Mouse (Mus musculus) G1E (cell line): Measurements from ENCODE around the gene Lrrc25. TPM values are rescaled to one million over a fixed set of nuclear protein-coding genes. Genes with fewer than 3 reads are reported as not detected.

Experiments
- ATAC-seq: 2 replicates; pipeline ENCODE4 v1.8.0; 2016; ENCODE audit warnings: mild to moderate bottlenecking; ENCODE audit not compliant: insufficient number of reproducible peaks, poor library complexity, low FRiP score, severe bottlenecking; ENCODE audit errors: extremely low read depth
- DNase-seq: peaks from one replicate; pipeline ENCODE4 v3.0.0; 2012; ENCODE audit warnings: low spot score
- H3K27me3 ChIP-seq: 2 replicates; pipeline ENCODE4 v1.6.1; 2012; ENCODE audit warnings: mild to moderate bottlenecking, low read length, inconsistent platforms; ENCODE audit not compliant: insufficient read depth
- H3K36me3 ChIP-seq: replicated peaks from 2 replicates; pipeline ENCODE3; 2012; ENCODE audit warnings: mild to moderate bottlenecking, inconsistent platforms
- H3K4me1 ChIP-seq: 2 replicates; pipeline ENCODE4 v1.6.1; 2012; ENCODE audit warnings: low read depth, low read length, inconsistent platforms, mixed read lengths; ENCODE audit not compliant: insufficient read depth
- H3K4me3 ChIP-seq: 2 replicates; pipeline ENCODE4 v1.5.1; 2012; ENCODE audit warnings: low read depth, mild to moderate bottlenecking, inconsistent platforms, low read length, moderate library complexity, mixed read lengths
- H3K9me3 ChIP-seq: replicated peaks from 2 replicates; pipeline ENCODE4 v1.6.1; 2012; ENCODE audit warnings: inconsistent platforms
- CTCF ChIP-seq: IDR thresholded peaks from 2 replicates; pipeline ENCODE4 v1.5.1; 2012; ENCODE audit warnings: low read depth, low read length, inconsistent platforms, mixed read lengths
- GATA1 ChIP-seq: IDR thresholded peaks from 2 replicates; pipeline ENCODE4 v1.6.1; 2012; ENCODE audit warnings: borderline replicate concordance, low read length, inconsistent platforms, mixed read lengths
- GATA2 ChIP-seq: IDR thresholded peaks from 2 replicates; pipeline ENCODE4 v1.6.1; 2012; ENCODE audit warnings: low read depth, low read length, inconsistent platforms, borderline replicate concordance
- POLR2AphosphoS5 ChIP-seq: IDR thresholded peaks from 2 replicates; pipeline ENCODE4 v1.6.1; 2012; ENCODE audit warnings: low read depth, low read length, inconsistent platforms; ENCODE audit not compliant: insufficient replicate concordance
- TAL1 ChIP-seq: conservative IDR thresholded peaks from 2 replicates; pipeline ENCODE4 v1.6.1; 2012; ENCODE audit warnings: low read depth, low read length, inconsistent platforms, mixed read lengths
- polyA plus RNA-seq: library from polyadenylated mRNA; stranded (reverse); fragments of >175 nt; gene quantifications from 2 replicates; pipeline ENCODE4 v1.2.3, GENCODE M21; 2012
- total RNA-seq, 2 experiments: library from RNA; stranded (forward) in 1 of 2; stranded (reverse) in 1 of 2; fragments of 200-1000 nt in 1 of 2; fragments of >200 nt in 1 of 2; fragmentation: Nextera tagmentation in 1 of 2; gene quantifications; 2 replicates each; pipeline ENCODE4 v1.2.3; 2014 to 2017

The Lrrc25 gene
- total and polyA plus RNA-seq, 3 experiments = 1.6 to 2.6 (median 1.6) TPM

DNA sequence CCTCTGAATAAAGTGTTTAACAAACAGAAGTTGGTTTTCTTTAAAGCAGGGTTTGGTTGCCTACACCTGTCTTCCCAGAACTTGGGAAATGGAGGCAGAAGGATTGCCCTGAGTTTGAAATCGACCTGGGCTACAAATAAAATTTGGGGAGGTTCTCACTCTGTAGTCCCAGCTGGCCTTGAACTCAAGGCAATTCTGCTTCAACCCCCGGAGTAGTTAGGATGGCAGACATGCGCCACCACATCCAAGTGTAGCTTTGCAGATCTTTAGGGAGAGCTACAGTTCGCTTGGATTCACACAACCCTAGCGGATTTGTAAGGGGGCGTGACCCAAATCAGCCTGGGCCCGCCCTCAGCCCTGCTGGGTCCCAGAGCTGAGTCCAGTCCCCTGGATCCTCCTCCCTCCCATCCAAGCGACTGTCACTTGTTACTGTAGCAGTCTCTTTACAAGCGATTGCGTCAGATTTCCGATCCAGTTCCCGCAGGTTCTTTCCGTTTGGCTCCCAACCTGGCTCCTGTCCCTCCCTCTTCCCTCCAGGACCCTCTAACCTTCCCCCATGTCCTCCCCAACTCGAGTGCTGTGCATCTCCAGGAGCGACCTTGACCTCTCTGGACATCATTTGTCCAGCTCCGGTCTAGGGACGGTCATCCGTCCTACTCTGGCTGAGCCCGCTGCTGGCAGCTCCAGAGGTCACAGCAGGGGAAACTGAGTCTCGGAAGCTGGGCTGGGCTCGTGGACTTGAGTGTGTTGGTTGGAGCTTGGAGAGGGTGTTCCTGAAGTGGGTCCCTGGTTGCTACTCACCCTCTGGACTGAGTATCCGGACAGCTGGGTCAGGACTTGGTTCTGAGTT, 14.8 kb downstream of the Lrrc25 start:
- TF ChIP-seq CTCF = no peak
- no peak for TF ChIP-seq GATA2
- TF ChIP-seq POLR2AphosphoS5 = no peak
- TF ChIP-seq TAL1 = no peak
- no peak for TF ChIP-seq GATA1
- Histone ChIP-seq H3K27me3 (no peaks in the 10 kb centered on the region), H3K4me3 (no peak overlapping the region), H3K36me3 (no peaks in the 10 kb centered on the region), H3K4me1 (peaks cover 50% of the 10 kb centered on the region), H3K9me3 (peaks cover 15% of the 10 kb centered on the region)
- ATAC-seq (no peak), DNase-seq (peak; percentile 43)

DNA sequence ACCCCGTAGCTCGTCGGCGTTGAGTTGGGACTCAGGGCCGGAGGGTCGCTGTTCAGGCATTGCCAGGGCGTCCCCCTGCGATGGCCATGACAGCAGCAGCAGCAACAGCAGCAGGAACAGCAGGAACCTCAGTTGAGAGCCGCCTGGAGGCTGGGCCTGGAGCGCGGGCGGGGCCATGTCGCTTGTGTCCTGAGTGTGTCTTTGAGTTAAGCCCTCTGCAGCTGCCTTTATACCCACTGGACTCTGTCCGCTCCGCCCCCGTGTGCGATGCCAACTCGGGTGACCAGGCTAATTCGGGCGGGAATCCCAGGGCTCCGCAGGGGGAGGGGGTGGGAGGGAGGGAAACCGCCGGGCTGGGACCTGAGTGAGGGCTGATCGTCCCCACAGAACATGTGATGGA, 15.5 kb downstream of the Lrrc25 start:
- H3K36me3 ChIP-seq = no peaks in the 10 kb centered on the region
- ATAC-seq (no peak), DNase-seq (no peak)
- no peaks in the 10 kb centered on the region for H3K27me3 ChIP-seq
- no peak overlapping the region for H3K4me3 ChIP-seq
- H3K9me3 ChIP-seq = peaks cover 15% of the 10 kb centered on the region
- TF ChIP-seq TAL1 (no peak), CTCF (no peak), POLR2AphosphoS5 (no peak), GATA1 (no peak), GATA2 (no peak)
- peaks cover 54% of the 10 kb centered on the region for H3K4me1 ChIP-seq

GRCm38 (mm10) chr8:70632346-70632892, 16.5 kb downstream of the Lrrc25 start, which contains the start of gene Gdf15:
Gene Gdf15, minus strand, starts transcription at chr8:70632456.
- ATAC-seq (no peak), DNase-seq (no peak)
- Histone ChIP-seq H3K9me3 (peaks cover 15% of the 10 kb centered on the region), H3K27me3 (no peaks in the 10 kb centered on the region), H3K36me3 (no peaks in the 10 kb centered on the region), H3K4me3 (no peak within 1 kb of the TSS), H3K4me1 (peaks cover 64% of the 10 kb centered on the region)
- TF ChIP-seq GATA2 = no peak
- TF ChIP-seq CTCF = no peak
- no peak for TF ChIP-seq GATA1
- TF ChIP-seq TAL1 = no peak
- TF ChIP-seq POLR2AphosphoS5 = no peak

DNA sequence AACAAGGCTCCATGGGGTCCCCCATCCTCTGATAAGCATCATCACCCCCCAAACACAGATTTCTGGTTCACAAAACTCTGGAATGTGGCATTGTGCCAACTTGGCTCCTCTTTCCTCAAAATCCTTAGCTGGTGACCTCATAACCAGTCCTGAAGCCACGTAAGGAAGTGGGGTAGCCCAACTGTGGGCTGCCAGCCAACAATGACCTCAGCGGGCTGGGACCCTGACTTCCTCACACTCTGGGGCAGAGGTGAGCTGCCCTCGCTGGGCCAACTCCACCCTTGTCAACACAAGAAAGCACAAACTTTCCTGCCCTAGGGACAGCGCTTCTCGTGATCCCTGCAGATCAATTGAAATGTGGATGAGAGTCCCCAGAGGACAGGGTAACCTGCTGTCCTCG, 18.1 kb downstream of the Lrrc25 start:
- Histone ChIP-seq H3K9me3 (peaks cover 15% of the 10 kb centered on the region), H3K27me3 (no peaks in the 10 kb centered on the region), H3K36me3 (no peaks in the 10 kb centered on the region), H3K4me1 (peaks cover 71% of the 10 kb centered on the region), H3K4me3 (no peak overlapping the region)
- no peak for ATAC-seq
- TF ChIP-seq GATA1 (no peak), POLR2AphosphoS5 (no peak), CTCF (no peak), GATA2 (no peak), TAL1 (no peak)
- DNase-seq = peak; percentile 30

DNA sequence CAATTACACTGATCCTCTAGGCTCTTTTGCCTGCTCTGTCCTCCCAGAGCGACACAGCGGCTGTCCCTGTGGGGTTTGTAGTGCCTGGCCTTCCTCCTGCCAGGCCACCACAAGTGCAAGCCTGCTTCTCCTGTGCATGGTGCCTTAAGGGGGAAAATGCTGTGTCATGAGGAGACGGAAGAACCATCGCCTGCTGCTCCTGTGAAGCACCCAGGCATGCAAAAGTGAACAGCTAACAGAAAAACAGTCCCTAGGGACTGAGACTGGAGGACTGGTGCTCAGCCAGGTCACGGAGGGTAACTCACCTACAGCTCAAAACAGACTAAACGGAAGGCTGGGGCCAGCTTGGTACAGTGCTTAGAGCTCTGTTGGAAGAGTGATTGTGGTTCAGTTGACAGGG, 19.6 kb downstream of the Lrrc25 start:
- H3K4me3 ChIP-seq = peak overlapping the region; percentile 34; the same call in 1 of the 2 replicates
- peaks cover 57% of the 10 kb centered on the region for H3K4me1 ChIP-seq
- H3K36me3 ChIP-seq = no peaks in the 10 kb centered on the region
- TF ChIP-seq POLR2AphosphoS5 (no peak), GATA2 (no peak), GATA1 (no peak), TAL1 (no peak), CTCF (no peak)
- H3K9me3 ChIP-seq = peaks cover 15% of the 10 kb centered on the region
- ATAC-seq (peak; percentile 89), DNase-seq (peak; percentile 64)
- no peaks in the 10 kb centered on the region for H3K27me3 ChIP-seq

- ATAC-seq (no peak), DNase-seq (no peak)
- Histone ChIP-seq H3K27me3 (no peaks in the 10 kb centered on the region), H3K4me3 (no peak overlapping the region), H3K9me3 (peaks cover 10% of the 10 kb centered on the region), H3K36me3 (no peaks in the 10 kb centered on the region), H3K4me1 (peaks cover 44% of the 10 kb centered on the region)
- TF ChIP-seq GATA1 (no peak), POLR2AphosphoS5 (no peak)
Observed at GRCm38 (mm10) chr8:70636838-70637237, 20.9 kb downstream of the Lrrc25 start.
